Mouse (Mus musculus) MN1 (cell line): ENCODE results near the gene Fshb.

ENCODE experiments used
- DNase-seq: peaks from one replicate; pipeline ENCODE4 v3.0.0-alpha.2; 2016; ENCODE audit warnings: low spot score

The Fshb gene

GRCm38 (mm10) chr2:107059556-107059955, at the start of gene Fshb:
Fshb (minus strand) TSS chr2:107059656.
- DNase-seq, result no peak

GRCm38 (mm10) chr2:107084256-107084655, 24.8 kb upstream of the Fshb start:
- DNase-seq, result no peak

- DNase-seq, result peak; percentile 23
Observed at GRCm38 (mm10) chr2:107083071-107083885, 23.8 kb upstream of the Fshb start.

GRCm38 (mm10) chr2:107063260-107063659, 3.8 kb upstream of the Fshb start:
- no peak for DNase-seq

GRCm38 (mm10) chr2:107045955-107046354, 13.5 kb downstream of the Fshb start:
- DNase-seq, result no peak

GRCm38 (mm10) chr2:107040816-107041215, 18.6 kb downstream of the Fshb start:
- DNase-seq, result no peak

GRCm38 (mm10) chr2:107035980-107036379, 23.5 kb downstream of the Fshb start:
- DNase-seq, result no peak

GRCm38 (mm10) chr2:107024694-107025093, 34.8 kb downstream of the Fshb start:
- no peak for DNase-seq

GRCm38 (mm10) chr2:107022713-107023112, 36.7 kb downstream of the Fshb start:
- DNase-seq, result no peak

GRCm38 (mm10) chr2:107019331-107019730, 40.1 kb downstream of the Fshb start:
- DNase-seq, result no peak

- DNase-seq, result no peak
Observed at GRCm38 (mm10) chr2:107013161-107013560, 46.3 kb downstream of the Fshb start.

- no peak for DNase-seq
Observed at GRCm38 (mm10) chr2:107012318-107012717, 47.1 kb downstream of the Fshb start.

- DNase-seq, result no peak
Observed at GRCm38 (mm10) chr2:107010160-107010559, 49.3 kb downstream of the Fshb start.

- DNase-seq, result no peak
Observed at GRCm38 (mm10) chr2:107006378-107006777, 53.1 kb downstream of the Fshb start.
